Mouse (Mus musculus) neural tube, embryonic 12.5 days (tissue): ENCODE data around the gene Gm29133. TPM values are rescaled to one million over a fixed set of nuclear protein-coding genes. Genes with fewer than 3 reads are reported as not detected.

Source experiments
- ATAC-seq: fragments of 200-750 bp; cut with Nextera tagmentation; 2 replicates; pipeline ENCODE4 v1.8.0; 2017; ENCODE audit warnings: low read depth, mild to moderate bottlenecking, moderate TSS enrichment, moderate library complexity; ENCODE audit not compliant: low FRiP score
- H3K27ac ChIP-seq: fragments of 300-500 bp; sonication (generic); 2 replicates; pipeline ENCODE4 v1.5.1; 2016
- H3K27me3 ChIP-seq: fragments of 300-500 bp; sonication (generic); replicated peaks from 2 replicates; pipeline ENCODE4 v1.6.1; 2016; ENCODE audit warnings: mild to moderate bottlenecking
- H3K36me3 ChIP-seq: fragments of 300-500 bp; sonication (generic); 2 replicates; pipeline ENCODE4 v1.6.1; 2016; ENCODE audit warnings: mild to moderate bottlenecking
- H3K4me1 ChIP-seq: fragments of 300-500 bp; sonication (generic); 2 replicates; pipeline ENCODE4 v1.6.1; 2016
- H3K4me2 ChIP-seq: fragments of 300-500 bp; sonication (generic); replicated peaks from 2 replicates; pipeline ENCODE4 v1.6.1; 2016; ENCODE audit warnings: mild to moderate bottlenecking
- H3K4me3 ChIP-seq: fragments of 300-500 bp; sonication (generic); 2 replicates; pipeline ENCODE4 v1.5.1; 2016
- H3K9ac ChIP-seq: fragments of 300-500 bp; sonication (generic); 2 replicates; pipeline ENCODE4 v1.6.1; 2016; ENCODE audit warnings: mild to moderate bottlenecking
- H3K9me3 ChIP-seq: fragments of 300-500 bp; sonication (generic); 2 replicates; pipeline ENCODE4 v1.6.1; 2016; ENCODE audit warnings: mild to moderate bottlenecking
- WGBS: fragments of 180-500 bp; shearing (Covaris S2); methylation state at CpG from one replicate; pipeline ENCODE4 v1.1.7; 2016; 5-methylcytosine and 5-hydroxymethylcytosine counted together
- polyA plus RNA-seq: library from polyadenylated mRNA; unstranded; fragments of >200 nt; fragmentation: Nextera tagmentation; extraction: Ambion mirVana; gene quantifications from 2 replicates; pipeline ENCODE4 v1.2.1, GENCODE M21; 2016

The Gm29133 gene
- polyA plus RNA-seq, 1 experiment from 2014 or later = not detected

- ATAC-seq = no peak
- no peak overlapping the region for H3K27ac ChIP-seq
- no peak overlapping the region for H3K4me2 ChIP-seq
- H3K4me3 ChIP-seq = no peak overlapping the region
- 87% methylated on average over 1 of the region's 1 CpGs for WGBS
- no peak overlapping the region for H3K9ac ChIP-seq
- no peaks in the 10 kb centered on the region for H3K27me3 ChIP-seq
- no peaks in the 10 kb centered on the region for H3K36me3 ChIP-seq
- H3K9me3 ChIP-seq = no peaks in the 10 kb centered on the region
- H3K4me1 ChIP-seq = no peaks in the 10 kb centered on the region
These were observed 75.9 kb downstream of the Gm29133 start for GRCm38 (mm10) chr3:75823934-75824333.

DNA sequence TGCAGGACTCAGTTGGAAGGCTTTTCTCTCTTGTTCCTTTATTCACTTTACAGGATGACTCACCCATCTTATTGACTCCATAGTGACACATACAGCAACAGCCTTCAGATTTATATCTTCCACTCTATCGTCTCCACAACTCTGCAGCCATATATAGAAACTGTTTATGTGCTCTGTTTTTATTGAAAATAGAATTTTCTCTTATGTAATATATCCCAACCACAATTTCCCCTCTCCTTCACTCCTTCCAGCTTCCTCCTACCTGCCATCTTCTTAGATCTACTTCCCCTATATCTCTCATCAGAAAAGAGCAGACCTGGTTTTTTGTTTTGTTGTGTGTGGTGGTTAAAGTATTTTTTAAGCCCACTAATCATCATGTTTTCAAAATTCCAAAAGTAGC, 76.5 kb downstream of the Gm29133 start:
- no peaks in the 10 kb centered on the region for H3K27me3 ChIP-seq
- H3K36me3 ChIP-seq = no peaks in the 10 kb centered on the region
- H3K4me3 ChIP-seq = no peak overlapping the region
- H3K9ac ChIP-seq = no peak overlapping the region
- 83% methylated on average over 1 of the region's 1 CpGs for WGBS
- no peaks in the 10 kb centered on the region for H3K4me1 ChIP-seq
- H3K9me3 ChIP-seq = no peaks in the 10 kb centered on the region
- no peak overlapping the region for H3K4me2 ChIP-seq
- no peak for ATAC-seq
- no peak overlapping the region for H3K27ac ChIP-seq

DNA sequence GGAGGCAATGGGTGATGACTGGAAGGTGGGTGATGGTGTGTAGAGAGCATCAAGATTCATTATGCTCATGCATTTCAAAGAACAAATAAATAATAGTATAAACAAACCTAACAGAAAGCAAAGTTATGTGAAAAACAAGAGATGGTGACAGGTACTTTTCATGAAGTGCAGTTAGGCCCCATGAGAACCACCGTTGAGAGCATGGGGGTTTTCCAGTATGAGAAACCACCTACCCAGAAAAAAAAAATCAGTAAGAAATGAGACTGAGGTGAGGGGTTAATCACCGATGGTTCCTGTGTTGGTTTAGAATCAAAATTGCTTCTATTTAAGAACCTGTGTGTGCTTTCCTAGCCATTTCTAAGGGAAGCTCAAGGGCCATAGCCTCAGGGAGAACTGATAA, 86.8 kb downstream of the Gm29133 start:
- no peak overlapping the region for H3K27ac ChIP-seq
- ATAC-seq = no peak
- no peak overlapping the region for H3K9ac ChIP-seq
- WGBS = 84% methylated on average over 2 of the region's 2 CpGs
- H3K36me3 ChIP-seq = no peaks in the 10 kb centered on the region
- H3K9me3 ChIP-seq = no peaks in the 10 kb centered on the region
- no peaks in the 10 kb centered on the region for H3K4me1 ChIP-seq
- H3K4me3 ChIP-seq = no peak overlapping the region
- H3K4me2 ChIP-seq = no peak overlapping the region
- no peaks in the 10 kb centered on the region for H3K27me3 ChIP-seq

- Histone ChIP-seq H3K9ac (no peak overlapping the region), H3K9me3 (no peaks in the 10 kb centered on the region), H3K4me2 (no peak overlapping the region), H3K27ac (no peak overlapping the region), H3K27me3 (no peaks in the 10 kb centered on the region), H3K36me3 (no peaks in the 10 kb centered on the region), H3K4me3 (no peak overlapping the region), H3K4me1 (no peaks in the 10 kb centered on the region)
- 79% methylated on average over 5 of the region's 5 CpGs for WGBS
- no peak for ATAC-seq
These were observed 87.4 kb downstream of the Gm29133 start for GRCm38 (mm10) chr3:75835286-75835967.

Other genes with a start within 250 kb of the Gm29133 start
- 83.4 and 88.5 TPM in 2 replicates for gene Pdcd10, start 191.3 kb upstream of the Gm29133 start, polyA plus RNA-seq
- gene Serpini1, start 190.7 kb upstream of the Gm29133 start, polyA plus RNA-seq = 73.1 and 84.9 TPM in 2 replicates
- gene Golim4, start 208.8 kb downstream of the Gm29133 start, polyA plus RNA-seq = 56.1 and 61.8 TPM in 2 replicates